Mouse (Mus musculus) ES-Bruce4 (cell line): ENCODE data around the gene Nxpe4. TPM values are rescaled to one million over a fixed set of nuclear protein-coding genes. Genes with fewer than 3 reads are reported as not detected.

ENCODE experiments used
- H3K27ac ChIP-seq: 2 replicates; pipeline ENCODE4 v1.5.1; 2012; ENCODE audit warnings: low read length, inconsistent platforms; ENCODE audit not compliant: insufficient read depth
- H3K27me3 ChIP-seq: 2 replicates; pipeline ENCODE4 v1.6.1; 2012; ENCODE audit warnings: mild to moderate bottlenecking, low read length, inconsistent platforms; ENCODE audit not compliant: control insufficient read depth, poor library complexity, insufficient read depth, severe bottlenecking
- H3K36me3 ChIP-seq: 2 replicates; pipeline ENCODE4 v1.6.1; 2012; ENCODE audit warnings: inconsistent platforms, mild to moderate bottlenecking, low read length, moderate library complexity; ENCODE audit not compliant: control insufficient read depth, poor library complexity, insufficient read depth, severe bottlenecking
- H3K4me1 ChIP-seq: one replicate; pipeline ENCODE4 v1.8.1; 2011; ENCODE audit warnings: low read length; ENCODE audit not compliant: control insufficient read depth, insufficient read depth
- H3K4me3 ChIP-seq: 2 replicates; pipeline ENCODE4 v1.5.1; 2011; ENCODE audit warnings: low read depth, mild to moderate bottlenecking, low read length
- H3K9ac ChIP-seq: 2 replicates; pipeline ENCODE4 v1.6.1; 2012; ENCODE audit warnings: low read depth, mild to moderate bottlenecking, inconsistent platforms; ENCODE audit not compliant: poor library complexity, severe bottlenecking
- H3K9me3 ChIP-seq: replicated peaks from 2 replicates; pipeline ENCODE4 v1.6.1; 2012; ENCODE audit warnings: mild to moderate bottlenecking, low read length, inconsistent platforms; ENCODE audit not compliant: control insufficient read depth, poor library complexity, insufficient read depth, severe bottlenecking
- CTCF ChIP-seq: IDR thresholded peaks from one replicate; pipeline ENCODE4 v1.8.1; 2011; ENCODE audit warnings: low read depth, low read length
- EP300 ChIP-seq: IDR thresholded peaks from 2 replicates; pipeline ENCODE4 v1.6.1; 2011; ENCODE audit warnings: low read depth, low read length; ENCODE audit not compliant: insufficient read depth
- POLR2A ChIP-seq: IDR thresholded peaks from one replicate; pipeline ENCODE4 v1.8.1; 2011; ENCODE audit warnings: low read length; ENCODE audit not compliant: insufficient read depth
- polyA plus RNA-seq: library from polyadenylated mRNA; stranded (reverse); fragments of >200 nt; gene quantifications from 2 replicates; pipeline ENCODE4 v1.2.4, GENCODE M21; 2011; ENCODE audit warnings: low read depth; ENCODE audit not compliant: missing spikeins, insufficient read depth, insufficient read length

Nxpe4 gene
- polyA plus RNA-seq, 1 experiment = 0.88 TPM

DNA sequence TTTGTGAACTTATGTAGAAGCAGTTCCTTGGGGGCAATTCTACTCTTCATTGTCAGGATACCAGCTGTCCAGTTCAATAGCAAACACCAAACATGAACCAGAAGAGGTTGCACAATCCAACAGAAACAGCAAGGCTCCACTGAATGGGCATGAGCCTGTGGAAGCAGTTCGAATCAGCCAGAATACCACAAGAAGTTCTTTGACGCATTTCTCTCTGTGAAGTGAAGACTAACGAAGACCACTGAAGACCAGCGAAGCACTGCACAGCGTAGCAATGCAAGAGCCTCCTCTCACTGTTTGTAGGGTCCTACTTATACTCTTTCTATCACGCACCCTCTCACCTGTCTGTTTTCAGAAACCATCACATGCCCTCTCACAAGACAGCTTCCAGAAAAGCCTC, 102.8 kb downstream of the Nxpe4 start:
- H3K9ac ChIP-seq = no peak overlapping the region
- no peak overlapping the region for H3K4me3 ChIP-seq
- no peaks in the 10 kb centered on the region for H3K36me3 ChIP-seq
- H3K4me1 ChIP-seq = no peaks in the 10 kb centered on the region
- H3K27me3 ChIP-seq = no peaks in the 10 kb centered on the region
- no peaks in the 10 kb centered on the region for H3K9me3 ChIP-seq
- TF ChIP-seq CTCF (no peak), POLR2A (no peak), EP300 (no peak)
- no peak overlapping the region for H3K27ac ChIP-seq

DNA sequence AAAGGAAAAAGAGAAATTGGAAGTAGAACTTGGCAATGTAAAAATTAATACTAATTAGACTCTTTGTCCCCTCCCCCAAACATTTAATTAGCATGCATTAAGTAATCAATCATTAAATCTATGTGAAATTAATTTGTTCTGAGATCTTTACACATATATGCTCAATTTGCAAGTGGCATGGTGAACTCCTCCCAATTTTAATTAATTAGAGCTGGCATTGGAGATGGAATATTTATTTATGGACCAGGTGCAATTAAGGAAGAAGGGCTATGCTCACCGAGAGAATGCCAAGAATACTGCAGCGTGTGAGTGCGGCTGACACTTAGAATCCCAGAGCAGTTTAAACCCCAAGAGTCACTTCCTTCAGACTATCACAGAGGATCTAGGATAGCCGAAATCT, 103.7 kb downstream of the Nxpe4 start:
- no peaks in the 10 kb centered on the region for H3K4me1 ChIP-seq
- H3K27ac ChIP-seq = no peak overlapping the region
- no peak overlapping the region for H3K9ac ChIP-seq
- H3K4me3 ChIP-seq = no peak overlapping the region
- no peaks in the 10 kb centered on the region for H3K9me3 ChIP-seq
- H3K36me3 ChIP-seq = no peaks in the 10 kb centered on the region
- TF ChIP-seq EP300 = no peak
- no peak for TF ChIP-seq POLR2A
- no peak for TF ChIP-seq CTCF
- H3K27me3 ChIP-seq = no peaks in the 10 kb centered on the region

DNA sequence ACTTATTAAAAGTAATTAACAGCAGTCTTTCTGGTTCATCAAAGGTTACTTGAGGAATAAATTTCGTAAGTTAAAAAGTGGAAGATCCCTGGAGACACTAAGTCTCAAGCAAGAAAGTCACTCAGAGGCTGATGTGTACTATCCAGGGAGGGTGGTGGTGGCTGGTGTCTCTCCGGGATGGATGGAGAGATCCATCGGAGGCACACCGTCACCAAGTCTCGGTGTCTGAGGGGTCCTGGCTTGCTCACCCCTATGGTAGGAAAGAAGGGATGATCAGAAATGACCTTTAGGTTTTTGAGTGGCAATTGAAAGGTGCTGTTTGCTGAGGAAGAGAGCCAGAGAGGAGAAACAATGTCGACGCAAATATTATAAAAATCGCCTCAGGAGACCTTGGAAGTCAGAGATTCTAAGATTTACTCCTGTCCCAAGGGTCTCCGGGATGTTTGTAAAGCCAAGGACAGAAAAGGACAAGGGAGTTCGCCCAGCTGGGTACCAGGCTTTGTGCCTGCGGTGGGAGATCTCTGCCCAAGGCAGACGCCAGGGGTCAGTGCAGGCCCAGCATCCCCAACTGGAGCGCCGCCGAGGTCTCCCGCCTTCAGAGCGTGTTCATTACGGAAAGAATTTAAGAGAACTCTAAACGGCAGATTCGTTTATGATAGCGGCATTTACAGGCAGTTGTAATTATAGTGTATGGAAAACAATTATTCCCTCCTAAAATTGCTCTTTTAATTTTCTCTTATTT, 104.6 kb downstream of the Nxpe4 start:
- H3K27me3 ChIP-seq = no peaks in the 10 kb centered on the region
- H3K4me1 ChIP-seq = no peaks in the 10 kb centered on the region
- no peak overlapping the region for H3K27ac ChIP-seq
- H3K9ac ChIP-seq = no peak overlapping the region
- no peaks in the 10 kb centered on the region for H3K9me3 ChIP-seq
- peak; percentile 77 for TF ChIP-seq CTCF
- no peak for TF ChIP-seq POLR2A
- no peaks in the 10 kb centered on the region for H3K36me3 ChIP-seq
- no peak overlapping the region for H3K4me3 ChIP-seq

DNA sequence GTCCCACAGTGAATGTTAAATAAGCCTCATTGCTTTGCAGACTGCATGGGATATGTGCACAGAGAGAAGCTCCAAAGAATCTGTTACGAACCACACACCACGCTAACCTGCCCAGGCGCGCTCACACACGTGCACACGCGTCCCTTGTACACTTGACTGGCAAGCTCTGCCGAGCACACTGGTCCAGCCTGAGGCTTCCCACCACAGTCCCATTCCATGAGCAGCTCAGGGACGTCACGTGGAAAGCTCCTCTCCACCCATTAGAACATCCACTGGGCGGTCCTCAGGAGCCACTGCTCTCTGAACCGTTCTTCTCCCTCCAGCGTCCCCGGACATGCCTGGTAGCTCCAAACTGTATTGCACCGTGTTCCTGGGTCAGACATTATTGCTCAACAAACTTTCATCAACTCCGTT, 105.2 kb downstream of the Nxpe4 start:
- TF ChIP-seq EP300 (no peak), POLR2A (no peak), CTCF (no peak)
- Histone ChIP-seq H3K9ac (no peak overlapping the region), H3K4me3 (peak overlapping the region; percentile 30), H3K27ac (no peak overlapping the region), H3K4me1 (no peaks in the 10 kb centered on the region), H3K27me3 (no peaks in the 10 kb centered on the region), H3K36me3 (no peaks in the 10 kb centered on the region), H3K9me3 (no peaks in the 10 kb centered on the region)

DNA sequence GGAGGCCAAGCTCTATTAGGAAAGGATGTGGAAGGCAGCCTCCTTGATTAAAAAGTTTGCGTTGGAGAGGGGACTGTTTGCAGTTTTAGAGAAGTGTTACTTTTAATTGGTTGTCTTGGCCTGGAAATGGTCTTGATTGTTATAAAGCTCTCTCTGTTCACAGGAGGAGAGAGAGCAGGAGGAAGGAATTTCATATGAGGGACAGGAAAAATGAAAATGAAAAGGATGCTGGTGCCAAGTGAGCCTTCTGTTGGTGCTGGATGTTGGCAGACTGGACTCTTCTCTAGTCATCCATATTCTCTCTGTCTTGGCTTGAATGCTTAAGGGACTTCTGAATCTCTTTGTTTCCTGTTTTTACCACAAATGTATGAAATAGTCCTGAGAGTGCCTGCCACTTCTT, 106.1 kb downstream of the Nxpe4 start:
- Histone ChIP-seq H3K4me3 (no peak overlapping the region), H3K9ac (no peak overlapping the region), H3K9me3 (no peaks in the 10 kb centered on the region), H3K27me3 (no peaks in the 10 kb centered on the region), H3K27ac (no peak overlapping the region), H3K36me3 (no peaks in the 10 kb centered on the region), H3K4me1 (no peaks in the 10 kb centered on the region)
- TF ChIP-seq POLR2A = no peak
- no peak for TF ChIP-seq CTCF
- TF ChIP-seq EP300 = no peak

DNA sequence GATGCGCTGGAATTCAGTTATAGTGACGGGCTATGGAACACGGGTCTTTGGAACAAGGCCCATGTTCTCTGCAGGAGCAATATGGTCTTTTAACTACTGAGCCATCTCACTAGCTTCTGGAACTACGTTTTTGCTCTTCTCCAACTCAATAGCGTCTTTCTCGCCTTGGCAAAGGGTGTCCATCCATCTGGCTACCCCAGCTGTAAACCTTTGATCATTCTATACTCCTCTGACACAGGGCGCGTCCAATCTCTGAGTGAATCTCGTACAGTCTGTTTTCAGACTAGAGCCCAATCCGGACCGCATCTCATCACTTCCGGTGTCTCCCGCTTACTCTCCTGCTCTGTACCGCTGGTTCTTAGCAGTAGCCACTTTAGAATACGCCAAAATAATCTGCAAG, 115.0 kb downstream of the Nxpe4 start:
- Histone ChIP-seq H3K36me3 (no peaks in the 10 kb centered on the region), H3K27me3 (no peaks in the 10 kb centered on the region), H3K4me3 (no peak overlapping the region), H3K9ac (no peak overlapping the region), H3K27ac (no peak overlapping the region), H3K4me1 (no peaks in the 10 kb centered on the region), H3K9me3 (no peaks in the 10 kb centered on the region)
- TF ChIP-seq CTCF = no peak
